12 mouse cellular contexts compared by ENCODE assay signal in the genomic region with DNA sequence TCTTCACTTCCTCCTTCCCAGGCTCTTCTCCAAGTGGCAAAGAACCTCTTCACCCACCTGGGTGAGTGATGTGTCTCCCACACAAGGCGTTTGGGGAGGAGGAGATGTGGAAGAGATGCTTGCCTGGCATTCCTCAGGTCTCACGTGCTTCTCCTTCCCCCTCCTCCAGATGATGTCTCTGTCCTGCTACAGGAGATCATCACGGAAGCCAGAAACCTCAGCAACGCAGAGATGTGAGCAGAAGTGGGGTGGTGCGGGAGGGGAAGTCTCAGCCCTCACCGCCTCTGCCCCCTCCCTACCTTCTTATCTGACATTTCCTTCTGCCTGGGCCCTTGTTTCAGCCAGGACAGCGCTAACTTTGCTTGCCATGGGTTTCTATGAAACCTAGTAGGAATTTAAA.
DNase-seq lines count a peak whose midpoint lies in the region; ATAC-seq and TF ChIP-seq lines count a peak whose summit lies in the region.
"Had no signal": no experiment of that assay in that cellular context is flagged by ENCODE, and none has a peak within 500 bp of the region (broad histone marks: within the 10 kb centered on the region; RNA-seq: fewer than 3 reads in every experiment).

No protein-coding gene starts in this region.

- TF ChIP-seq POLR2A in cerebellum, adult 2 months (IDR thresholded peaks at IDR 0.05; ENCODE audit: borderline replicate concordance, insufficient read depth, low read length): no peak

- no peaks in the 10 kb centered on the region; the same call in 1 of the 2 replicates for H3K9me3 ChIP-seq in heart, embryonic 13.5 days
- H3K9me3 ChIP-seq: neural tube, embryonic 13.5 days had no signal

- H3K27me3 ChIP-seq in heart, embryonic 13.5 days (replicated peaks): peaks cover 67% of the 10 kb centered on the region
- no peaks in the 10 kb centered on the region; the same call in 1 of the 2 replicates for H3K27me3 ChIP-seq in cerebellum, adult 2 months (ENCODE audit: control insufficient read depth, insufficient read depth, low read length)
- H3K27me3 ChIP-seq: Patski had no signal

- H3K9ac ChIP-seq in heart, embryonic 13.5 days: no peak overlapping the region

- 28% methylated on average over 7 of the region's 7 CpGs for WGBS in heart, embryonic 13.5 days
- WGBS in cerebellum, adult 2 months: 51% methylated on average over 7 of the region's 7 CpGs

- H3K36me3 ChIP-seq in heart, embryonic 13.5 days: no peaks in the 10 kb centered on the region
- H3K36me3 ChIP-seq: midbrain, embryonic 10.5 days; neural tube, embryonic 13.5 days had no signal

- no peak for ATAC-seq in heart, embryonic 13.5 days (ENCODE audit: extremely low read depth, insufficient number of reproducible peaks, low FRiP score, low TSS enrichment)
- ATAC-seq in common myeloid progenitor, adult 5-6 weeks (replicated peaks; ENCODE audit: low read depth, poor library complexity, severe bottlenecking): peak; percentile 74
- ATAC-seq in megakaryocyte, adult 5-6 weeks (ENCODE audit: poor library complexity, severe bottlenecking): peak; percentile 48
- ATAC-seq: Patski had no signal

- peak overlapping the region; percentile 65; the same call in 1 of the 2 replicates for H3K4me2 ChIP-seq in heart, embryonic 13.5 days

- DNase-seq in heart, adult 8-10 months (ENCODE audit: low spot score): no peak
- DNase-seq in CD4-positive helper T cell, adult 2 months (ENCODE audit: low read depth, low spot score): peak; percentile 75
- no peak for DNase-seq in cerebellum, adult 2 months
- no peak for DNase-seq in heart, adult 18-20 months
- no peak for DNase-seq in right cerebral cortex, postnatal 25 days
- DNase-seq: layer of hippocampus, postnatal 36 days had no signal

- TF ChIP-seq CTCF in cerebellum, adult 2 months (IDR thresholded peaks at IDR 0.05; ENCODE audit: borderline replicate concordance, insufficient read depth, low read depth, low read length): no peak

- H3K4me1 ChIP-seq in heart, embryonic 13.5 days: peaks cover 15% of the 10 kb centered on the region
- H3K4me1 ChIP-seq in cerebellum, adult 2 months (ENCODE audit: control insufficient read depth, insufficient read depth, low read length): no peaks in the 10 kb centered on the region

- H3K4me3 ChIP-seq in heart, embryonic 13.5 days: no peak overlapping the region
- no peak overlapping the region for H3K4me3 ChIP-seq in cerebellum, adult 2 months (replicated peaks; ENCODE audit: insufficient read depth, low read depth, low read length)

- H3K27ac ChIP-seq in heart, embryonic 13.5 days (replicated peaks): no peak overlapping the region
- no peak overlapping the region for H3K27ac ChIP-seq in cerebellum, adult 2 months (ENCODE audit: insufficient read depth, low read length)
- H3K27ac ChIP-seq: midbrain, embryonic 10.5 days; neural tube, embryonic 13.5 days had no signal
